Mouse (Mus musculus) C2C12 (cell line): ENCODE measurements around the gene Gm11564.

Experiments
- CTCF ChIP-seq: IDR thresholded peaks from one replicate; pipeline ENCODE4 v1.5.1; 2011; ENCODE audit not compliant: control insufficient read depth, insufficient read depth, insufficient read length
- MAX ChIP-seq: IDR thresholded peaks from one replicate; pipeline ENCODE4 v1.6.1; 2011; ENCODE audit warnings: mild to moderate bottlenecking, control low read depth
- USF1 ChIP-seq: IDR thresholded peaks from one replicate; pipeline ENCODE4 v1.6.1; 2011; ENCODE audit warnings: low read depth, mild to moderate bottlenecking, control low read depth, moderate library complexity

DNA sequence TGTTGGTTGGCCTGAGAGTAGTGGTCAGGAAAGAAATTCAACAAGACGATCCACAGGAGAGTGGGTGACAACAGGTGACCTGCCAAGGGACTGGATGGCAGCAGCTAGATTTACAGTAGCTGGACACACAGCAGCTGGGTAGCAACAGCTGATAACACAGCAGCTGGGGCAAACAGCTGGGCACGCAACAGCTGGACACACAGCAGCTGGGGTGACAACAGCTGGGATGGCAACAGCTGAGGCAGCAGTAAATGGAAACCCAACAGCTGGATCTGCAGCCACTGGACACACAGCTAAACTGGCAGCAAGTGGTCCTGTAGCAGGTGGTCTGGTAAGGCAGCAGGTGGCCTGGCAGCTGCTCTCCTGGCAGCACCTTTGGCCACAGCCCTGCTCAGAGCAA is 31.3 kb upstream of the Gm11564 start:
- TF ChIP-seq USF1 = no peak
- no peak for TF ChIP-seq CTCF
- TF ChIP-seq MAX = no peak
